Mouse (Mus musculus): ENCODE data around the gene Sel1l3. TPM values are rescaled to one million over a fixed set of nuclear protein-coding genes. Genes with fewer than 3 reads are reported as not detected.

Gene Sel1l3
- polyA plus RNA-seq, 1 experiment from 2014 or later = 0.05 TPM

Other genes with a start within 250 kb of the Sel1l3 start
- gene Slc34a2, start 175.8 kb downstream of the Sel1l3 start, polyA plus RNA-seq (2015; fragmentation: Nextera tagmentation; extraction: Ambion mirVana) = 0.03 and 0.06 TPM in 2 replicates
- 42.8 and 47.9 TPM in 2 replicates for gene Smim20, start 53.2 kb upstream of the Sel1l3 start, polyA plus RNA-seq (2015; fragmentation: Nextera tagmentation; extraction: Ambion mirVana)

Data from liver, embryonic 13.5 days (tissue).